Mouse (Mus musculus): ENCODE measurements around the gene Gm13420. TPM values are rescaled to one million over a fixed set of nuclear protein-coding genes. Genes with fewer than 3 reads are reported as not detected.

Gene Gm13420
- total RNA-seq, 2 experiments from 2014 or later = not detected

GRCm38 (mm10) chr2:29705493-29705892 lies 46.0 kb downstream of the Gm13420 start:
- intact Hi-C loops (cut with DNase I) = no loop called here
- no peak for DNase-seq

- no peak for DNase-seq
Measured at GRCm38 (mm10) chr2:29703104-29704081, 48.1 kb downstream of the Gm13420 start.

GRCm38 (mm10) chr2:29702189-29702588 lies 49.3 kb downstream of the Gm13420 start:
- intact Hi-C loops (cut with DNase I) = no loop called here

More at GRCm38 (mm10) chr2:29703104-29704081, 48.1 kb downstream of the Gm13420 start:
- intact Hi-C loops (cut with DNase I) = no loop called here

GRCm38 (mm10) chr2:29701393-29701792 lies 50.1 kb downstream of the Gm13420 start:
- intact Hi-C loops (cut with DNase I) = no loop called here
- no peak for DNase-seq

More at GRCm38 (mm10) chr2:29702189-29702588, 49.3 kb downstream of the Gm13420 start:
- peak in 1 of 2 experiments; percentile 31 for DNase-seq

- intact Hi-C loops (cut with DNase I) = no loop called here
- no peak for DNase-seq
Measured at GRCm38 (mm10) chr2:29700898-29701297, 50.6 kb downstream of the Gm13420 start.

- intact Hi-C loops (cut with DNase I) = no loop called here
- no peak for DNase-seq
Measured at GRCm38 (mm10) chr2:29698421-29699290, 52.8 kb downstream of the Gm13420 start.

GRCm38 (mm10) chr2:29696207-29696800 lies 55.2 kb downstream of the Gm13420 start:
- no peak for DNase-seq
- intact Hi-C loops (cut with DNase I) = no loop called here

Other genes with a start within 250 kb of the Gm13420 start
- 10 to 100 TPM; 89.6 to 91.6 TPM for gene Rapgef1, start 132.0 kb downstream of the Gm13420 start, total RNA-seq (2021)
- gene Gm13547, start 7.6 kb upstream of the Gm13420 start, total RNA-seq (2021) = not detected
- 10 to 100 TPM; 17.5 to 18.3 TPM for gene Coq4, start 35.8 kb upstream of the Gm13420 start, total RNA-seq (2021)
- 10 to 100 TPM; 30.5 to 34.1 TPM for gene Trub2, start 36.8 kb upstream of the Gm13420 start, total RNA-seq (2021)
- gene Slc27a4, start 50.9 kb upstream of the Gm13420 start, total RNA-seq (2021) = 10 to 100 TPM; 20.0 to 21.7 TPM
- 10 to 100 TPM; 30.4 to 31.7 TPM for gene Urm1, start 68.4 kb upstream of the Gm13420 start, total RNA-seq (2021)
- gene Cercam, start 117.5 kb upstream of the Gm13420 start, total RNA-seq (2021) = 10 to 100 TPM in 1 of 2 experiments, 1 to 10 TPM in 1; 9.3 to 10.3 TPM
- gene Odf2, start 137.5 kb upstream of the Gm13420 start, total RNA-seq (2021) = 10 to 100 TPM; 24.5 to 29.1 TPM
- 10 to 100 TPM; 25.1 to 25.2 TPM for gene Gle1, start 183.7 kb upstream of the Gm13420 start, total RNA-seq (2021)
- gene Sptan1, start 213.9 kb upstream of the Gm13420 start, total RNA-seq (2021) = 100 to 1,000 TPM; 255 TPM